Mouse (Mus musculus) spleen, adult 2 months (tissue): Measurements from ENCODE around the gene Mgat4a.

Experiments used
- CTCF ChIP-seq: fragments of 200-500 bp; IDR thresholded peaks from 2 replicates; pipeline ENCODE4 v1.5.1; 2011; ENCODE audit warnings: mild to moderate bottlenecking, inconsistent platforms; ENCODE audit not compliant: insufficient read depth, insufficient read length, insufficient replicate concordance; ENCODE audit errors: extremely low read depth
- POLR2A ChIP-seq: fragments of 200-500 bp; IDR thresholded peaks from 2 replicates; pipeline ENCODE4 v1.6.1; 2011; ENCODE audit warnings: low read depth, low read length, inconsistent platforms

GRCm38 (mm10) chr1:37534532-37535108, 6.2 kb downstream of the Mgat4a start:
- TF ChIP-seq CTCF = no peak
- TF ChIP-seq POLR2A = no peak
